Mouse (Mus musculus) embryonic facial prominence, embryonic 14.5 days (tissue): Measurements from ENCODE around the gene Krtap24-1. TPM values are rescaled to one million over a fixed set of nuclear protein-coding genes. Genes with fewer than 3 reads are reported as not detected.

Experiments used
- ATAC-seq: fragments of 200-750 bp; cut with Nextera tagmentation; 2 replicates; pipeline ENCODE4 v1.8.0; 2017; ENCODE audit warnings: low read depth, moderate number of reproducible peaks, moderate TSS enrichment
- DNase-seq: peaks from one replicate; pipeline ENCODE4 v3.0.0-alpha.2; 2015; ENCODE audit warnings: low spot score
- H3K27ac ChIP-seq: fragments of 300-500 bp; sonication (generic); replicated peaks from 2 replicates; pipeline ENCODE4 v1.5.1; 2014; ENCODE audit warnings: low read depth, mild to moderate bottlenecking, low read length, moderate library complexity
- H3K27me3 ChIP-seq: fragments of 300-500 bp; sonication (generic); replicated peaks from 2 replicates; pipeline ENCODE4 v1.6.1; 2014; ENCODE audit warnings: low read length; ENCODE audit not compliant: control insufficient read depth, insufficient read depth
- H3K36me3 ChIP-seq: fragments of 300-500 bp; sonication (generic); 2 replicates; pipeline ENCODE4 v1.6.1; 2014; ENCODE audit warnings: low read length, mixed read lengths; ENCODE audit not compliant: control insufficient read depth, insufficient read depth
- H3K4me1 ChIP-seq: fragments of 300-500 bp; sonication (generic); 2 replicates; pipeline ENCODE4 v1.6.1; 2014; ENCODE audit warnings: antibody characterized with exemption, low read length; ENCODE audit not compliant: control insufficient read depth, insufficient read depth
- H3K4me2 ChIP-seq: fragments of 300-500 bp; sonication (generic); 2 replicates; pipeline ENCODE4 v1.6.1; 2014; ENCODE audit warnings: low read depth, mild to moderate bottlenecking, low read length, moderate library complexity, mixed read lengths
- H3K4me3 ChIP-seq: fragments of 300-500 bp; sonication (generic); 2 replicates; pipeline ENCODE4 v1.5.1; 2014; ENCODE audit warnings: low read depth, mild to moderate bottlenecking, low read length
- H3K9ac ChIP-seq: fragments of 300-500 bp; sonication (generic); 2 replicates; pipeline ENCODE4 v1.6.1; 2014; ENCODE audit warnings: low read depth, mild to moderate bottlenecking, low read length, moderate library complexity, mixed read lengths
- H3K9me3 ChIP-seq: fragments of 300-500 bp; sonication (generic); 2 replicates; pipeline ENCODE4 v1.6.1; 2016; ENCODE audit warnings: low read length; ENCODE audit not compliant: control insufficient read depth
- WGBS: fragments of 180-500 bp; shearing (Covaris S2); extraction: QIAGEN DNeasy Blood & Tissue Kit; methylation state at CpG from one replicate; pipeline ENCODE4 v1.1.7; 2014; 5-methylcytosine and 5-hydroxymethylcytosine counted together
- polyA plus RNA-seq: library from polyadenylated mRNA; unstranded; fragments of >200 nt; fragmentation: Nextera tagmentation; extraction: Ambion mirVana; gene quantifications from 2 replicates; pipeline ENCODE4 v1.2.1, GENCODE M21; 2014

Gene Krtap24-1
- polyA plus RNA-seq = 0.11 TPM in 1 of 2 replicates, not detected in the other

GRCm38 (mm10) chr16:88611922-88612321 is at the start of gene Krtap24-1:
Gene Krtap24-1 (minus strand): TSS chr16:88612279.
- DNase-seq = no peak
- Histone ChIP-seq H3K9ac (no peak within 1 kb of the TSS), H3K9me3 (no peaks in the 10 kb centered on the region), H3K4me1 (no peaks in the 10 kb centered on the region), H3K27ac (no peak within 1 kb of the TSS), H3K4me2 (no peak within 1 kb of the TSS), H3K4me3 (no peak within 1 kb of the TSS), H3K27me3 (no peaks in the 10 kb centered on the region), H3K36me3 (no peaks in the 10 kb centered on the region)
- ATAC-seq = no peak
- 90% methylated on average over 8 of the region's 8 CpGs for WGBS

- H3K9me3 ChIP-seq = no peaks in the 10 kb centered on the region
- H3K4me2 ChIP-seq = no peak overlapping the region
- peak; percentile 41; the same call in 1 of the 2 replicates for ATAC-seq
- WGBS = 56% methylated on average over 1 of the region's 1 CpGs
- no peaks in the 10 kb centered on the region for H3K36me3 ChIP-seq
- H3K4me3 ChIP-seq = no peak overlapping the region
- H3K9ac ChIP-seq = no peak overlapping the region
- no peaks in the 10 kb centered on the region for H3K4me1 ChIP-seq
- H3K27me3 ChIP-seq = no peaks in the 10 kb centered on the region
- DNase-seq = peak; percentile 23
- H3K27ac ChIP-seq = no peak overlapping the region
These were observed 45.3 kb upstream of the Krtap24-1 start for GRCm38 (mm10) chr16:88657426-88657825.

DNA sequence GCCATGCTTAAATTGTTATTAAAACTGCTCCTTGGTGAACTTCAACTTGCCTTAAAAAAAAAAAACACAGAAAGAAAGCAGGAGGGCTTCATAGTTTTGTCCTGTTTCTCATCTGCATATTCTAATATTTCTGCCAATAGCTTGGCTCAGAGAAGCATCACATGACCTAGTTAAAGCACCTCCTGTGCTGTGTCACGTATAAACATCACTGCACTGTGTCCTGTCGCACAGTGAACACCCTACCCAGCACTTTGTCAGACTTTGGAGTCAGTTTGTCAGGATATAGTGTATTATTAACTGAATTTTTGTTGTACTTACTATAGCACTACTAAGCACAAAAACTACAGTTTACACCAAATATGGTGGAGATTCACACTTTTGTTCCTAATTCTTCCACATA is 39.9 kb upstream of the Krtap24-1 start:
- no peaks in the 10 kb centered on the region for H3K9me3 ChIP-seq
- WGBS = 66% methylated on average over 2 of the region's 2 CpGs
- H3K4me2 ChIP-seq = no peak overlapping the region
- H3K36me3 ChIP-seq = no peaks in the 10 kb centered on the region
- no peaks in the 10 kb centered on the region for H3K27me3 ChIP-seq
- no peaks in the 10 kb centered on the region for H3K4me1 ChIP-seq
- no peak for DNase-seq
- no peak overlapping the region for H3K27ac ChIP-seq
- no peak for ATAC-seq
- no peak overlapping the region for H3K4me3 ChIP-seq
- no peak overlapping the region for H3K9ac ChIP-seq

GRCm38 (mm10) chr16:88651082-88651481 is 39.0 kb upstream of the Krtap24-1 start:
- Histone ChIP-seq H3K4me1 (no peaks in the 10 kb centered on the region), H3K4me3 (no peak overlapping the region), H3K4me2 (no peak overlapping the region), H3K9ac (no peak overlapping the region), H3K36me3 (no peaks in the 10 kb centered on the region), H3K27me3 (no peaks in the 10 kb centered on the region), H3K9me3 (no peaks in the 10 kb centered on the region), H3K27ac (no peak overlapping the region)
- ATAC-seq (peak; percentile 53; the same call in 1 of the 2 replicates), DNase-seq (peak; percentile 22)
- WGBS = 65% methylated on average over 1 of the region's 1 CpGs

- Histone ChIP-seq H3K27me3 (no peaks in the 10 kb centered on the region), H3K36me3 (no peaks in the 10 kb centered on the region), H3K4me3 (no peak within 1 kb of the TSS), H3K9ac (no peak within 1 kb of the TSS), H3K4me2 (no peak within 1 kb of the TSS), H3K4me1 (no peaks in the 10 kb centered on the region), H3K9me3 (no peaks in the 10 kb centered on the region), H3K27ac (no peak within 1 kb of the TSS)
- ATAC-seq (no peak), DNase-seq (no peak)
- 87% methylated on average over 10 of the region's 10 CpGs for WGBS
These were observed 35.3 kb upstream of the Krtap24-1 start, which contains the start of gene Krtap26-1 for GRCm38 (mm10) chr16:88647358-88647846. Gene Krtap26-1 (minus strand): TSS chr16:88647796.

DNA sequence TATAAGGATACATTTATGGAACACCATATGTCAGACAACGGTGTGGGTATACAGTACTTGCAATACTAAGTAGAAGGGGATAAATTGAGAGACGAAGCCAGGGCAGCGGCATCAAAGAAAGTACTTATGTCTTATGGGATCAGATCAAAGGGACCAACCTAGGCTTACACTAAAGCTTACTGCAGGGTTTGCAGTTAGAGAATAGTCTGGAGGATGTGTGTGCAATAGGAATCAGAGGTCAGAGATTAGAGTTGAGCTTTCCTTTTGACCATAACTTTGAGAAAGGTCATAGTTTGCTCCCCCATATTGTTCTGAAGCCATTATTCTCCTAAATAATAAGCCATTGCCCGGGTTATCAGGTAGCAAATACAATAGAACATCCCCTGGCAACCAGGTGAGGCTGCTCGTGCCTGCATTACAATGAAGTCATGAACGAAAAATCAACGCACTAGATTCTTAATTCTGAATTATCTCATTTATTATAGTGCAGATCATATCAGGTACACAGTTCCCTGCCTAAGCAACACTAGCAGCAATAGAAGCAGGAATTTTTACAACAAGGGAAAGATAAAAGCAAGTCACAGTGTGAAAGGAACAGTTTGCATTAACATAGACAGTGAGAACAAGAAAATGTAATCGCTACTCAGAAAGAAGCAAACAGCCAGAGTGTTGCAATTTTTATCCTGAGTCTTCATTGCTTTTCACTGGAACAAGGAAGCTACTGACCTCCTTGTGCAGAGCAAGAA is 34.5 kb upstream of the Krtap24-1 start:
- no peaks in the 10 kb centered on the region for H3K36me3 ChIP-seq
- no peak overlapping the region for H3K4me2 ChIP-seq
- no peaks in the 10 kb centered on the region for H3K27me3 ChIP-seq
- H3K9ac ChIP-seq = no peak overlapping the region
- no peak for DNase-seq
- WGBS = 87% methylated on average over 8 of the region's 8 CpGs
- H3K4me1 ChIP-seq = no peaks in the 10 kb centered on the region
- no peak overlapping the region for H3K27ac ChIP-seq
- no peak overlapping the region for H3K4me3 ChIP-seq
- H3K9me3 ChIP-seq = no peaks in the 10 kb centered on the region
- no peak for ATAC-seq

DNA sequence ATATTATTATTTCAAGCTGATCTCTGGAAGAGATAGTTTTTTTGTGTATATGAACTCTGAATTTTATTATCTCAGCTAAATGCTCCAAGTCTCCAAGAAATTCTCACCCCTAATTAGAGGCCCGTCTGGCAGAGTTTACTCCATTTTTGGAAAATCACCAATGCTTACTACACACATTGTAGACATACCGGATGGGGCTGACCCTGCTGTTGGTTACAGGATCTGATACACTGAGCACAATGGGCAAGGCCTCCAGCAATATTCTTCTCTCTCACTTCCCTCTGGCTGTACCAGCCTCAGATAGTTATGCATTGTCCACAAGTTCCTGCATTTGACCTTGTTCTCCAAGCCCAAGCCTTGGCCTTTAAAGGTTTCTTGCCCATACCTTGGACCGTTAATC is 28.0 kb upstream of the Krtap24-1 start:
- H3K36me3 ChIP-seq = no peaks in the 10 kb centered on the region
- WGBS = 73% methylated on average over 3 of the region's 3 CpGs
- no peak overlapping the region for H3K27ac ChIP-seq
- H3K27me3 ChIP-seq = no peaks in the 10 kb centered on the region
- H3K4me1 ChIP-seq = no peaks in the 10 kb centered on the region
- no peak overlapping the region for H3K4me3 ChIP-seq
- no peak for ATAC-seq
- H3K9me3 ChIP-seq = peaks cover 4% of the 10 kb centered on the region; the same call in 1 of the 2 replicates
- no peak for DNase-seq
- no peak overlapping the region for H3K4me2 ChIP-seq
- no peak overlapping the region for H3K9ac ChIP-seq

DNA sequence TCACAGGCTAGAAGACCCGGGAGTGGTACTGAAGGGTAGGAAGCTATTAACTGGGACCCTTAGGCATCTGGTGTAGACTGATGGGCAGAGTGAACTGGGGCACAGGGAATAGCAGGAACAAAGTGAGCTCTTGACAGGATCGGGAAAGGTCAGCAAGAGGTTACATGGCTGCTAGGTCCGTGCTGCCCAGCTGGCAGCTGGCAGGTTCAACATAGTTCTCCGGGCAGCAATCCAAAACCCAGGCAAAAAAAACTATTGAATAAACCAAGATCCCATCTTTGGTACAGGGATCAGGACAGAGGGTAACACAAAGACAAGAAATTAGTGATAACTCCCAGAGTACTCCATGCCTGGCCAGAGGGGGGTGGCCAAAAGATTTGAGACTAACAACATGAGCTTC is 23.1 kb upstream of the Krtap24-1 start:
- 30% methylated on average over 4 of the region's 4 CpGs for WGBS
- no peaks in the 10 kb centered on the region for H3K36me3 ChIP-seq
- no peak overlapping the region for H3K4me2 ChIP-seq
- no peaks in the 10 kb centered on the region for H3K27me3 ChIP-seq
- no peak overlapping the region for H3K9ac ChIP-seq
- H3K4me1 ChIP-seq = no peaks in the 10 kb centered on the region
- no peak for ATAC-seq
- peak; percentile 35 for DNase-seq
- no peak overlapping the region for H3K27ac ChIP-seq
- no peaks in the 10 kb centered on the region for H3K9me3 ChIP-seq
- no peak overlapping the region for H3K4me3 ChIP-seq

DNA sequence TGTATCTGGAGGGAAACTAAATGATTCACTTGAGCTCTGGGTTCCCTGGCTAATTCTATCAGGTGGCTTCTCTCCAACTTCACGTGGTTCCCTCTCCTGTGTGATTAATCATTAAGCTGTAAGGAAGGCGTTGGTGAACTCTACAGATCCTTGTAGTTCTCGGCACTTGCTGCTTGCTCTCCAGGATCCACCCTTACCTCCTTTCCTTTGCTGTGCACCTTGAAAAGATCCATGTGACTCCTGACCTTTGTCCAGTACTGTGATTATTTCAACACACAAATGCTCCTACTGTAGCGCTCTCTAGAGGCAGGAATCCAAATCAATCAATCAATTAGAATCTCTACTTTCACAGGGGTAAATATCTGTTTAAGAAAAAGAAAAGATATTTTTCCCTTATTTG is 19.4 kb upstream of the Krtap24-1 start:
- H3K4me3 ChIP-seq = no peak overlapping the region
- H3K27me3 ChIP-seq = no peaks in the 10 kb centered on the region
- no peaks in the 10 kb centered on the region for H3K4me1 ChIP-seq
- no peak overlapping the region for H3K4me2 ChIP-seq
- no peak overlapping the region for H3K27ac ChIP-seq
- H3K9me3 ChIP-seq = no peaks in the 10 kb centered on the region
- no peak overlapping the region for H3K9ac ChIP-seq
- DNase-seq (no peak), ATAC-seq (no peak)
- 69% methylated on average over 4 of the region's 4 CpGs for WGBS
- H3K36me3 ChIP-seq = no peaks in the 10 kb centered on the region
